Mouse (Mus musculus): ENCODE measurements around the gene Agtpbp1. TPM values are rescaled to one million over a fixed set of nuclear protein-coding genes. Genes with fewer than 3 reads are reported as not detected.

The Agtpbp1 gene
- polyA plus RNA-seq, 1 experiment from 2014 or later, result 52.3 TPM

Other genes with a start within 250 kb of the Agtpbp1 start
- 157 and 161 TPM in 2 replicates for gene Naa35, start within 50 bp of the Agtpbp1 start, polyA plus RNA-seq (2015; fragmentation: Nextera tagmentation; extraction: Ambion mirVana)
- gene Golm1, start 90.6 kb upstream of the Agtpbp1 start, polyA plus RNA-seq (2015; fragmentation: Nextera tagmentation; extraction: Ambion mirVana), result 48.2 and 48.6 TPM in 2 replicates
- gene 4921517D22Rik, start 108.9 kb upstream of the Agtpbp1 start, polyA plus RNA-seq (2015; fragmentation: Nextera tagmentation; extraction: Ambion mirVana), result not detected in 2 replicates
- 0.15 and 0.29 TPM in 2 replicates for gene Spata31d1a, start 125.1 kb upstream of the Agtpbp1 start, polyA plus RNA-seq (2015; fragmentation: Nextera tagmentation; extraction: Ambion mirVana)
- gene Spata31d1b, start 127.1 kb upstream of the Agtpbp1 start, polyA plus RNA-seq (2015; fragmentation: Nextera tagmentation; extraction: Ambion mirVana), result not detected in 2 replicates
- not detected in 2 replicates for gene Spata31d1d, start 146.5 kb upstream of the Agtpbp1 start, polyA plus RNA-seq (2015; fragmentation: Nextera tagmentation; extraction: Ambion mirVana)
- gene 1700014D04Rik, start 161.5 kb upstream of the Agtpbp1 start, polyA plus RNA-seq (2015; fragmentation: Nextera tagmentation; extraction: Ambion mirVana), result 0.39 TPM in 1 of 2 replicates, not detected in the other
- 129 and 146 TPM in 2 replicates for gene Isca1, start 184.6 kb upstream of the Agtpbp1 start, polyA plus RNA-seq (2015; fragmentation: Nextera tagmentation; extraction: Ambion mirVana)
- gene Gm49354, start 197.0 kb upstream of the Agtpbp1 start, polyA plus RNA-seq (2015; fragmentation: Nextera tagmentation; extraction: Ambion mirVana), result not detected in 2 replicates
- gene Tut7, start 237.9 kb upstream of the Agtpbp1 start, polyA plus RNA-seq (2015; fragmentation: Nextera tagmentation; extraction: Ambion mirVana), result 54.9 and 58.9 TPM in 2 replicates

Measured in forebrain, embryonic 15.5 days (tissue).